Comparison of ENCODE assay signal across 8 mouse cellular contexts in the genomic region with DNA sequence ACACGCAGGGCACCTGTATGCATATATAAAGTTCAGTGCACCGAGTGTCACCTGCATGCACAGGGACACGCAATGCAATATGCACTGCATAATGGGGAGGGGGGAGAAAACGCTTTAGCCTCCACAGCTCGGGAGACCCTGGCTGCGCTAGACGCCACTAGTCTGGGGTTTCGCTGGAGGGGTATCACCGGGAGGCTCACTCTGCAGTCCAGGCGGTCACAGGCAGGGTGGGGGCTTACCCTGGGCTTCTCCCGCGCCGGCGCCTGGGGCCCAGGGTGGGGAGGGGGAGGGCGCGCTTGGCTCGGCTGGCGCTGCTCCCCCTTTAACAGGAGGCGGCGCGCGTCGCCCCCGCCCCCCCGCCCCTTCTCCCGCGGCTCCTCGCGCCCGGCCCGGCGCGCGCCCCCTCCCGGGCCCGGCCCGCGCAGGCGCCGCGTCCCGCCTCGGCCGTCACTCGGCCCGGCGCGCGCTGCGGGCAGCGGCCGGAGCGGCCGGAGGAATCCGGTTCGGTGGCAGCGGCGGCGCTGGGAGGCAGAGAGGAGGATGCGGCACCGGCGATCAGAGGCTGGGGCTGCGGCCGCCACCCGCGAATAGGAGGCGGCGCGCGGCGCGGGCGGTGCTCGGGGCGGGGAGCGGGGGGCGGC. TPM values are rescaled to one million over a fixed set of nuclear protein-coding genes. Genes with fewer than 3 reads are reported as not detected.
DNase-seq lines count a peak whose midpoint lies in the region; ATAC-seq and TF ChIP-seq lines count a peak whose summit lies in the region.

Gene Adgrb2 (plus strand): TSS at position 450 of the 641 bp plus-strand sequence.

- WGBS in heart, embryonic 10.5 days, result 3% methylated on average over 67 of the region's 77 CpGs
- under 1% methylated on average over 50 of the region's 77 CpGs for WGBS in embryonic facial prominence, embryonic 15.5 days
- 2% methylated on average over 19 of the region's 77 CpGs for WGBS in intestine, embryonic 15.5 days
- WGBS in liver, embryonic 12.5 days (ENCODE audit: insufficient replicate concordance), result 2% methylated on average over 37 of the region's 77 CpGs
- WGBS in olfactory bulb, adult 2 months, result 2% methylated on average over 62 of the region's 77 CpGs

- H3K27me3 ChIP-seq in heart, embryonic 10.5 days (ENCODE audit: insufficient read depth, poor library complexity, severe bottlenecking), result peaks cover 96% of the 10 kb centered on the region
- H3K27me3 ChIP-seq in embryonic facial prominence, embryonic 15.5 days, result peaks cover 38% of the 10 kb centered on the region
- peaks cover 56% of the 10 kb centered on the region for H3K27me3 ChIP-seq in intestine, embryonic 15.5 days (replicated peaks)
- H3K27me3 ChIP-seq in liver, embryonic 12.5 days (replicated peaks), result peaks cover 100% of the 10 kb centered on the region

- H3K9ac ChIP-seq in embryonic facial prominence, embryonic 15.5 days, result peak within 1 kb of the TSS; percentile 73
- peak within 1 kb of the TSS; percentile 63 for H3K9ac ChIP-seq in intestine, embryonic 15.5 days
- H3K9ac ChIP-seq in liver, embryonic 12.5 days, result no peak within 1 kb of the TSS

- peaks cover 63% of the 10 kb centered on the region for H3K4me1 ChIP-seq in heart, embryonic 10.5 days
- H3K4me1 ChIP-seq in embryonic facial prominence, embryonic 15.5 days, result peaks cover 63% of the 10 kb centered on the region
- peaks cover 37% of the 10 kb centered on the region for H3K4me1 ChIP-seq in intestine, embryonic 15.5 days (replicated peaks)
- H3K4me1 ChIP-seq in liver, embryonic 12.5 days, result peaks cover 19% of the 10 kb centered on the region
- peaks cover 54% of the 10 kb centered on the region for H3K4me1 ChIP-seq in olfactory bulb, adult 2 months (ENCODE audit: control insufficient read depth, insufficient read depth, low read length)

- no peak for DNase-seq in heart, embryonic 10.5 days (ENCODE audit: low spot score)
- DNase-seq in heart, adult 9 months (ENCODE audit: low spot score in 2 of 2), result no peak
- DNase-seq in adrenal gland, adult 18-20 months (ENCODE audit: low spot score in 2 of 2), result peak; percentile 33 to 44
- no peak for DNase-seq in urinary bladder, postnatal 25 days (ENCODE audit: low spot score)

- TF ChIP-seq CTCF in olfactory bulb, adult 2 months (IDR thresholded peaks at IDR 0.05; ENCODE audit: insufficient read depth, low read depth, low read length), result no peak

- 0 out of 2 replicates have a peak, but pooled peaks have one; percentile 37 for TF ChIP-seq POLR2A in olfactory bulb, adult 2 months (IDR thresholded peaks at IDR 0.05; ENCODE audit: insufficient read depth, low read depth, low read length)

- no peaks in the 10 kb centered on the region for H3K9me3 ChIP-seq in heart, embryonic 10.5 days
- H3K9me3 ChIP-seq in embryonic facial prominence, embryonic 15.5 days (replicated peaks), result no peaks in the 10 kb centered on the region
- H3K9me3 ChIP-seq in intestine, embryonic 15.5 days, result no peaks in the 10 kb centered on the region
- H3K9me3 ChIP-seq in liver, embryonic 12.5 days (replicated peaks), result no peaks in the 10 kb centered on the region

- peak within 1 kb of the TSS; percentile 72 for H3K4me3 ChIP-seq in heart, embryonic 10.5 days
- H3K4me3 ChIP-seq in embryonic facial prominence, embryonic 15.5 days (replicated peaks), result peak within 1 kb of the TSS; percentile 71
- H3K4me3 ChIP-seq in intestine, embryonic 15.5 days (replicated peaks), result peak within 1 kb of the TSS; percentile 63
- H3K4me3 ChIP-seq in liver, embryonic 12.5 days, result peak within 1 kb of the TSS; percentile 50
- peak within 1 kb of the TSS; percentile 93 for H3K4me3 ChIP-seq in olfactory bulb, adult 2 months (ENCODE audit: insufficient read depth, low read depth, low read length)

- peak within 1 kb of the TSS; percentile 97 for H3K4me2 ChIP-seq in embryonic facial prominence, embryonic 15.5 days (replicated peaks)
- peak within 1 kb of the TSS; percentile 99 for H3K4me2 ChIP-seq in intestine, embryonic 15.5 days (replicated peaks)
- peak within 1 kb of the TSS; percentile 68 for H3K4me2 ChIP-seq in liver, embryonic 12.5 days

- H3K36me3 ChIP-seq in heart, embryonic 10.5 days, result no peaks in the 10 kb centered on the region
- H3K36me3 ChIP-seq in embryonic facial prominence, embryonic 15.5 days, result no peaks in the 10 kb centered on the region
- no peaks in the 10 kb centered on the region for H3K36me3 ChIP-seq in intestine, embryonic 15.5 days
- H3K36me3 ChIP-seq in liver, embryonic 12.5 days, result no peaks in the 10 kb centered on the region

- ATAC-seq in embryonic facial prominence, embryonic 15.5 days (ENCODE audit: insufficient number of reproducible peaks, low FRiP score, low TSS enrichment, low read depth), result peak; percentile 31; the same call in 1 of the 2 replicates
- ATAC-seq in intestine, embryonic 15.5 days, result peak; percentile 37
- ATAC-seq in liver, embryonic 12.5 days, result no peak

- peak within 1 kb of the TSS; percentile 73 for H3K27ac ChIP-seq in heart, embryonic 10.5 days
- peak within 1 kb of the TSS; percentile 75 for H3K27ac ChIP-seq in embryonic facial prominence, embryonic 15.5 days (replicated peaks)
- no peak within 1 kb of the TSS; the same call in 1 of the 2 replicates for H3K27ac ChIP-seq in intestine, embryonic 15.5 days
- no peak within 1 kb of the TSS for H3K27ac ChIP-seq in liver, embryonic 12.5 days
- H3K27ac ChIP-seq in olfactory bulb, adult 2 months (ENCODE audit: insufficient read depth, low read depth, low read length), result peak within 1 kb of the TSS; percentile 79

RNA-seq across cellular contexts. Expression of gene Adgrb2, which starts in this region (rescaled TPM):
- polyA plus RNA-seq in heart, embryonic 10.5 days (2016; fragmentation: Nextera tagmentation; extraction: Ambion mirVana), result 1.2 and 3.1 TPM in 2 replicates
- 10 to 100 TPM; 20.4 to 23.9 TPM for total RNA-seq in adrenal gland, adult 18-20 months (2021)
- polyA plus RNA-seq in embryonic facial prominence, embryonic 15.5 days (2015; fragmentation: Nextera tagmentation; extraction: Ambion mirVana), result 7.0 and 7.1 TPM in 2 replicates
- polyA plus RNA-seq in intestine, embryonic 15.5 days (2015; fragmentation: Nextera tagmentation; extraction: Ambion mirVana), result 2.2 and 2.6 TPM in 2 replicates
- polyA plus RNA-seq in liver, embryonic 12.5 days (2016; fragmentation: Nextera tagmentation; extraction: Ambion mirVana), result 0.17 and 0.92 TPM in 2 replicates
- not detected in 2 replicates for polyA plus RNA-seq in olfactory bulb, adult 2 months (2012; ENCODE audit: insufficient read depth, insufficient read length, low replicate concordance, missing spikeins)

Comparison
In these comparisons a context has a peak if more than half of its experiments do, and no peak if none do; other contexts are left out.
1. DNase-seq: peak in adrenal gland, adult 18-20 months (2 of 2); none in heart, embryonic 10.5 days (single experiment), heart, adult 9 months (0 of 2) and urinary bladder, postnatal 25 days (single experiment).
2. H3K27ac ChIP-seq: peak in heart, embryonic 10.5 days (single experiment), embryonic facial prominence, embryonic 15.5 days (single experiment) and olfactory bulb, adult 2 months (single experiment); none in intestine, embryonic 15.5 days (single experiment) and liver, embryonic 12.5 days (single experiment).
3. Peak in every context shown above with its lines, with median percentiles within 50 percentile points of each other: H3K4me3 ChIP-seq and H3K4me2 ChIP-seq.